Mouse (Mus musculus): ENCODE results near the gene Kcng1.

DNA sequence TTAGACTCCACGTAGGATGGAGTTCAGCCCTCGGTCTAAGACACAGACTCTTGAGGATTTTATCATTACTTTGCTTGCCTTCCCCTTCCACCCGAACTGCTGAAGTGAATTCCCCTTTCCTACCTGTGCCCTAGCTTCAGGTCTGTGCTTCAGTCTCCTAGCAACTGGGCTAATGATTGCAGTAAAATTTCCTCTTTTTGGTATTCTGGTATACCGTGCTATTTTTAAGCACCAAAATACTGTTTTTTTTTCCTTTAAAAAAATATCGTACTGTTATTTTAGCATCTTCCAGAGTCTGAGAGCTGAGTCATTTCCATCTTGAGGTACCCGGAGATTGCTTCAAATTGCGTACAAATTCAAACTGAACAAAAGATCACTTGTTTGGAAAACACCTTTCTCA lies 27.4 kb upstream of the Kcng1 start:
- no peak for TF ChIP-seq CTCF (conservative IDR thresholded peaks at IDR 0.05 in 1 of 2, IDR thresholded peaks at IDR 0.05 in 1 of 2; ENCODE audit: low read depth in 2 of 2, low read length in 2 of 2)
- no peak for TF ChIP-seq RCOR1 (conservative IDR thresholded peaks at IDR 0.05; ENCODE audit: low read depth, low read length)
- TF ChIP-seq POLR2AphosphoS2 (IDR thresholded peaks at IDR 0.05; ENCODE audit: low read depth, low read length) = no peak
- no peak for TF ChIP-seq NELFE (IDR thresholded peaks at IDR 0.05; ENCODE audit: low read depth, low read length)
- TF ChIP-seq PAX5 (IDR thresholded peaks at IDR 0.05; ENCODE audit: low read length) = no peak
- no peak for TF ChIP-seq ZNF384 (IDR thresholded peaks at IDR 0.05; ENCODE audit: low read depth, low read length)
- no peak for TF ChIP-seq USF1 (IDR thresholded peaks at IDR 0.05; ENCODE audit: low read depth, low read length)
- TF ChIP-seq EP300 (IDR thresholded peaks at IDR 0.05; ENCODE audit: low read length) = no peak

All from CH12.LX (cell line).